Mouse (Mus musculus): ENCODE results near the gene Nfkb1.

Nfkb1 gene

GRCm38 (mm10) chr3:135702658-135703057, 11.3 kb upstream of the Nfkb1 start:
- no peak for DNase-seq (ENCODE audit: low spot score in 2 of 2)

- no peak for DNase-seq (ENCODE audit: low spot score in 2 of 2)
Measured at GRCm38 (mm10) chr3:135699523-135700264, 8.3 kb upstream of the Nfkb1 start.

GRCm38 (mm10) chr3:135698466-135698975, 7.2 kb upstream of the Nfkb1 start:
- no peak for DNase-seq (ENCODE audit: low spot score in 2 of 2)

GRCm38 (mm10) chr3:135696262-135696661, 4.9 kb upstream of the Nfkb1 start:
- no peak for DNase-seq (ENCODE audit: low spot score in 2 of 2)

- DNase-seq (ENCODE audit: low spot score in 2 of 2) = peak in 1 of 2 experiments; percentile 41
Measured at GRCm38 (mm10) chr3:135692999-135693398, 1.7 kb upstream of the Nfkb1 start.

- DNase-seq (ENCODE audit: low spot score in 2 of 2) = peak; percentile 35
Measured at GRCm38 (mm10) chr3:135690568-135691190, 668 bp downstream of the Nfkb1 start.

- DNase-seq (ENCODE audit: low spot score in 2 of 2) = no peak
Measured at GRCm38 (mm10) chr3:135689773-135690567, 1.4 kb downstream of the Nfkb1 start.

GRCm38 (mm10) chr3:135688970-135689772, 2.2 kb downstream of the Nfkb1 start:
- DNase-seq (ENCODE audit: low spot score in 2 of 2) = no peak

GRCm38 (mm10) chr3:135687965-135688364, 3.4 kb downstream of the Nfkb1 start:
- no peak for DNase-seq (ENCODE audit: low spot score in 2 of 2)

GRCm38 (mm10) chr3:135686419-135686818, 4.9 kb downstream of the Nfkb1 start:
- no peak for DNase-seq (ENCODE audit: low spot score in 2 of 2)

- no peak for DNase-seq (ENCODE audit: low spot score in 2 of 2)
Measured at GRCm38 (mm10) chr3:135683275-135683674, 8.1 kb downstream of the Nfkb1 start.

- no peak for DNase-seq (ENCODE audit: low spot score in 2 of 2)
Measured at GRCm38 (mm10) chr3:135682240-135682639, 9.1 kb downstream of the Nfkb1 start.

- DNase-seq (ENCODE audit: low spot score in 2 of 2) = no peak
Measured at GRCm38 (mm10) chr3:135681272-135681783, 10.0 kb downstream of the Nfkb1 start.

GRCm38 (mm10) chr3:135680213-135680843, 11.0 kb downstream of the Nfkb1 start:
- DNase-seq (ENCODE audit: low spot score in 2 of 2) = no peak

GRCm38 (mm10) chr3:135677064-135677463, 14.3 kb downstream of the Nfkb1 start:
- no peak for DNase-seq (ENCODE audit: low spot score in 2 of 2)

GRCm38 (mm10) chr3:135676364-135676763, 15.0 kb downstream of the Nfkb1 start:
- DNase-seq (ENCODE audit: low spot score in 2 of 2) = no peak

GRCm38 (mm10) chr3:135675480-135675879, 15.9 kb downstream of the Nfkb1 start:
- DNase-seq (ENCODE audit: low spot score in 2 of 2) = no peak

GRCm38 (mm10) chr3:135674716-135675392, 16.5 kb downstream of the Nfkb1 start:
- no peak for DNase-seq (ENCODE audit: low spot score in 2 of 2)

GRCm38 (mm10) chr3:135673695-135674094, 17.7 kb downstream of the Nfkb1 start:
- peak; percentile 54 to 57 for DNase-seq (ENCODE audit: low spot score in 2 of 2)

- no peak for DNase-seq (ENCODE audit: low spot score in 2 of 2)
Measured at GRCm38 (mm10) chr3:135673041-135673440, 18.3 kb downstream of the Nfkb1 start.
